Mouse (Mus musculus) limb, embryonic 10.5 days (tissue): ENCODE results near the gene Yae1d1. TPM values are rescaled to one million over a fixed set of nuclear protein-coding genes. Genes with fewer than 3 reads are reported as not detected.

Experiments used
- DNase-seq: peaks from one replicate; pipeline ENCODE4 v3.0.0-alpha.2; 2017; ENCODE audit warnings: low spot score
- H3K27ac ChIP-seq: fragments of 300-500 bp; sonication (generic); 2 replicates; pipeline ENCODE4 v1.5.1; 2016; ENCODE audit warnings: mild to moderate bottlenecking
- H3K27me3 ChIP-seq: fragments of 300-500 bp; sonication (generic); 2 replicates; pipeline ENCODE4 v1.6.1; 2016; ENCODE audit warnings: low read depth, mild to moderate bottlenecking; ENCODE audit not compliant: poor library complexity, severe bottlenecking
- H3K36me3 ChIP-seq: fragments of 300-500 bp; sonication (generic); 2 replicates; pipeline ENCODE4 v1.6.1; 2016; ENCODE audit warnings: mild to moderate bottlenecking, moderate library complexity
- H3K4me1 ChIP-seq: fragments of 300-500 bp; sonication (generic); 2 replicates; pipeline ENCODE4 v1.6.1; 2016
- H3K4me3 ChIP-seq: fragments of 300-500 bp; sonication (generic); 2 replicates; pipeline ENCODE4 v1.5.1; 2016; ENCODE audit warnings: mild to moderate bottlenecking, moderate library complexity
- H3K9me3 ChIP-seq: fragments of 300-500 bp; sonication (generic); replicated peaks from 2 replicates; pipeline ENCODE4 v1.6.1; 2016; ENCODE audit warnings: mild to moderate bottlenecking
- WGBS: fragments of 180-500 bp; shearing (Covaris S2); methylation state at CpG from one replicate; pipeline ENCODE4 v1.1.7; 2016; 5-methylcytosine and 5-hydroxymethylcytosine counted together
- polyA plus RNA-seq: library from polyadenylated mRNA; unstranded; fragments of >200 nt; fragmentation: Nextera tagmentation; extraction: Ambion mirVana; gene quantifications from 2 replicates; pipeline ENCODE4 v1.2.1, GENCODE M21; 2016

Yae1d1 gene
- polyA plus RNA-seq, result 87.6 and 89.9 TPM in 2 replicates

DNA sequence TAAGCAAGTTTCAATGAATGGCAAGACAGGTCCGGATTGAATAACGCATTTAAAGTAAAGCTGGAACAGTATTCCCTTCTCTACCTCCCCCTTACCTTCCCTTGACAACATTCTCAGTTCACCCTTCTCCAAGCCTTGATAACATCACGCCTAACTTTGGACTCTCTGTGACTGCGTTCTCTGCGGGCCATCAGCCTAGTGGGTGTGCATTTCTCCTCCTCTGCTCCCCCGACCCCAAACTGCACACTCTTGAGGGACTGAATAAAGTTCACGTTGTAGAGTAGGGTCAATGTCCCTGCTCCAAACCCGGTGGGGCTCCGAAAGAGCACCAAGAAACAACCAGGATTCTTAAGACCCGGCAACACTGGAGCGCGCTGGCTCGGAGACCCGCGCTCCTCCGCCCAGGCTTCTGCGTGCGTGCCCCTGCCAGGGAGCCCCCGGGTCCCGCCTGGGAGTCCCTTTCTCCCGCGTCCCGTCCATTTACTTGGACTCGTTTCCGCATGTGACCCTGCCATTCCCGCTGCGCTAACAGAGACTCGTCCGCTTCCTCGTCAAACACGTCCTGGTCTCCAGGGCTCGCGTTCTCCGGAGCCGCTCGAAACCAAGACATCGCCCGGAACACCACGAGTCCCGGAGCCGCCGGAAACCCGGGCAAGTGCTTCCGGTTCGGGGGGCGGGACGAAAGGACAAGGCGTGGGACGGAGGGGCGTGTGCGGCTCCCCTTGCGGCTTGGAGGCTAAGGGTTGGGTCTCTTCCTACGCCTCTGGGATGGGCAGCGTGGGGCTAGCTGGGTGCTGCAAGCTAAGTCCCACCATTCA, at the start of gene Yae1d1:
Gene Yae1d1, minus strand, starts transcription at position 653 of the 818 bp plus-strand sequence.
- peak; percentile 97 for DNase-seq
- WGBS, result under 1% methylated on average over 54 of the region's 54 CpGs

DNA sequence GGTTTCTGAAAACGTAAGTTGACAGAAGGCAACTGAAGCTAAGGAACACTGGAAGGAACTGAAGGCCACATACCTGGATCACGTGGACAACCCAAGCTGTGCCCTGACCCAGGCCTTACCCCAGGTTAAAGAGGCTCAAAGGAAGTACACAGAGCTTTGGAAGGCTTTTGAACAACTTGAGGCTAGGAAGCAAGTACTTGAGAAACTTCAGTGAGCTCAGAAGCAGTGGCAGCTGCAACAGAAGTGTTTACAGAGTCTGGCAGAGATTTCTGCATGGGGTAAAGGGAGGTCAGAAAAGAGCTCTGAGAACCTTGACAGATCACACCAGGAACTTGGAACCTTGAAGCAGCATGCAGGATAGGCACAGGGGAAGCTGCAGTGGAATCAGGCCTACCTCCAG, 45.7 kb upstream of the Yae1d1 start:
- H3K36me3 ChIP-seq, result no peaks in the 10 kb centered on the region
- H3K27me3 ChIP-seq, result no peaks in the 10 kb centered on the region
- H3K27ac ChIP-seq, result no peak overlapping the region
- 86% methylated on average over 2 of the region's 2 CpGs for WGBS
- H3K9me3 ChIP-seq, result no peaks in the 10 kb centered on the region
- DNase-seq, result no peak
- no peaks in the 10 kb centered on the region for H3K4me1 ChIP-seq
- no peak overlapping the region for H3K4me3 ChIP-seq

More for the DNA sequence above, at the start of gene Yae1d1:
- Histone ChIP-seq H3K27me3 (no peaks in the 10 kb centered on the region), H3K4me3 (peak within 1 kb of the TSS; percentile 86), H3K36me3 (peaks cover 12% of the 10 kb centered on the region), H3K9me3 (no peaks in the 10 kb centered on the region), H3K4me1 (peaks cover 7% of the 10 kb centered on the region), H3K27ac (peak within 1 kb of the TSS; percentile 88)

DNA sequence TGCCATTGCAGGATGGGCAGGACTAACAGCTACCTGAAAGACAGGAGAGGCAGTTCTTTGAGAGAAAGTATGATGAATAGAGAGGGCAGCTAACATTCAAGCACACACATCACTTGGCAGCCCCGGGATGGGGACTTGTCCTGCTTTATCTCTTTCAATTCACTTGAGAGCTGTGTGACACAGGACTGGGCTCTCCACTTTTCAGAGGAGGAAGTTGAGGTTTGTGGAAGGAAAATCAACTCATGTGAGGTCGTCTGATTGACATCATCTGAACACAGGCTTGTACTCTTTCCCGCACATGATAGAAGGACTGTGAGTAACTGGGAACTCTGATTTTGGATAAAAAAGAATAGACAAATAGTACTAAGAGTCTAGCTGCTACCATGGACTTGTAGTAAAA, 23.5 kb upstream of the Yae1d1 start:
- H3K36me3 ChIP-seq, result no peaks in the 10 kb centered on the region
- 81% methylated on average over 3 of the region's 3 CpGs for WGBS
- H3K9me3 ChIP-seq, result no peaks in the 10 kb centered on the region
- DNase-seq, result no peak
- H3K27me3 ChIP-seq, result no peaks in the 10 kb centered on the region
- no peaks in the 10 kb centered on the region for H3K4me1 ChIP-seq
- no peak overlapping the region for H3K27ac ChIP-seq
- no peak overlapping the region for H3K4me3 ChIP-seq

DNA sequence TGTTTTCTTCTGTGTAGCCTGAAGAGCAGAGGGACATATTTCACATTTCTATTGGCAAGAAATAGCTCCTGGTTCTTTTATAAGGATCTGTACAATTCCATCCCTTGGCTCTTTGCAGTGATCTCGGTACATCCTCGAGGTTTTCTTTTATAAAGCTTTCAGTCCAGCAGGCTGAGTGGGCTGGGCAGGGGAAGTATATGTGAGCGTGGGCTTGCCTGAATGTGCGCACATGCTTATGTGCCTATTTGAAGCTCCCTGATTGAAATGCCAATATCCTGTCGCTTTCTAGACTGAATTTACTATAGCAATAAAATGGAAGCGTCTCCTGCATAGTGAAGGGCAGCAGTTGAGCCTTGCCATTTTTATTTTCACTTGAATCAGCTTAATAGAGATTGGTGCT, 20.1 kb upstream of the Yae1d1 start:
- H3K36me3 ChIP-seq, result no peaks in the 10 kb centered on the region
- no peak overlapping the region for H3K4me3 ChIP-seq
- WGBS, result 83% methylated on average over 6 of the region's 6 CpGs
- H3K27ac ChIP-seq, result no peak overlapping the region
- no peaks in the 10 kb centered on the region for H3K27me3 ChIP-seq
- no peaks in the 10 kb centered on the region for H3K9me3 ChIP-seq
- H3K4me1 ChIP-seq, result no peaks in the 10 kb centered on the region
- DNase-seq, result no peak

DNA sequence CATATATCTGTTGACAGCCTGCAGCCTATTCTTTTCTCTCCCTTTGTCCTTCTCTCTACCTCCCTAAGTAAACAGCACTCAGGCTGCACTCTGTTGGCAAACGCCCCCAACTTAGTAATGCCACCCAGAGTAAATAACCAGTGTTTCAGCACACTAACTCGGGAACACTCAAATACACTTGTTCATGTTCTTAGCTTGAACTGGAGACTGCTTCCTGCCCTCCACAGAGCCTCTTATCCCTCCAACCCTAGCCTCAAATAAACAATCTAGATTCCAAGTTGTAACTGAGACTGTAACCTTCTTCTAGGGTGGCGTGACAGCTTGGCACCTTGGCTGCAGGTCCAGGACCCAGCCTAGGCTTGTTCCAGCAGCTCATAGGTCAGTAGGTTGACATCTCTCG, 17.9 kb upstream of the Yae1d1 start:
- H3K27me3 ChIP-seq, result no peaks in the 10 kb centered on the region
- DNase-seq, result no peak
- no peak overlapping the region for H3K27ac ChIP-seq
- no peaks in the 10 kb centered on the region for H3K36me3 ChIP-seq
- H3K4me3 ChIP-seq, result no peak overlapping the region
- H3K9me3 ChIP-seq, result no peaks in the 10 kb centered on the region
- WGBS, result 84% methylated on average over 4 of the region's 4 CpGs
- H3K4me1 ChIP-seq, result no peaks in the 10 kb centered on the region

- no peaks in the 10 kb centered on the region for H3K9me3 ChIP-seq
- peak overlapping the region; percentile 88 for H3K27ac ChIP-seq
- no peaks in the 10 kb centered on the region for H3K27me3 ChIP-seq
- DNase-seq, result no peak
- H3K4me1 ChIP-seq, result peaks cover 7% of the 10 kb centered on the region
- WGBS, result 41% methylated on average over 7 of the region's 7 CpGs
- peaks cover 11% of the 10 kb centered on the region for H3K36me3 ChIP-seq
- peak overlapping the region; percentile 86 for H3K4me3 ChIP-seq
Observed at GRCm38 (mm10) chr13:17993515-17993847, 332 bp upstream of the Yae1d1 start.

- no peak for DNase-seq
- no peak overlapping the region for H3K27ac ChIP-seq
- WGBS, result 90% methylated on average over 4 of the region's 4 CpGs
- H3K27me3 ChIP-seq, result no peaks in the 10 kb centered on the region
- H3K4me3 ChIP-seq, result peak overlapping the region; percentile 86
- H3K4me1 ChIP-seq, result peaks cover 7% of the 10 kb centered on the region
- peaks cover 21% of the 10 kb centered on the region for H3K36me3 ChIP-seq
- no peaks in the 10 kb centered on the region for H3K9me3 ChIP-seq
Observed at GRCm38 (mm10) chr13:17992009-17992408, 1.1 kb downstream of the Yae1d1 start.

DNA sequence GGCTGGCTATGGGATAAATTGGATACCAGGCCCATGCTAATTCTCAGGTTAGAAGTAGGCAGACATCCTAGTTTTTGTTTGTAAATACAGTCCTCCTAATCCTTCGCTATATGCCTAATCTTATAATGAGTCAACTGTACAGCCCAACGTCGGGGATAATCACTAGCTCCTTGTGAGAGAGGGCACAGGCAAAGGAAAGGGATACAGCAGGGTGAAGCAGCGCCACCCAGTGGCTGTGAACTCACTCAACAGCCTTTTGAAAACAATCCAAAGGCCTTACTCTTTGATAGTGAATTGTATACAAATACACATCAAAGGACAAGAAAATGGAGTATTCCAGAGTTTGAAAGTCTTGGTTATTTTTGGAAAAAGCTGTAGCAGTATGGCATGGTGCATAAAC, 10.0 kb downstream of the Yae1d1 start:
- Histone ChIP-seq H3K27me3 (no peaks in the 10 kb centered on the region), H3K9me3 (no peaks in the 10 kb centered on the region; the same call in 1 of the 2 replicates), H3K4me3 (no peak overlapping the region), H3K4me1 (no peaks in the 10 kb centered on the region), H3K27ac (no peak overlapping the region), H3K36me3 (peaks cover 65% of the 10 kb centered on the region)
- DNase-seq, result no peak
- WGBS, result 71% methylated on average over 4 of the region's 4 CpGs

- 93% methylated on average over 5 of the region's 5 CpGs for WGBS
- H3K36me3 ChIP-seq, result peaks cover 62% of the 10 kb centered on the region
Observed at GRCm38 (mm10) chr13:17982634-17983033, 10.5 kb downstream of the Yae1d1 start.

DNA sequence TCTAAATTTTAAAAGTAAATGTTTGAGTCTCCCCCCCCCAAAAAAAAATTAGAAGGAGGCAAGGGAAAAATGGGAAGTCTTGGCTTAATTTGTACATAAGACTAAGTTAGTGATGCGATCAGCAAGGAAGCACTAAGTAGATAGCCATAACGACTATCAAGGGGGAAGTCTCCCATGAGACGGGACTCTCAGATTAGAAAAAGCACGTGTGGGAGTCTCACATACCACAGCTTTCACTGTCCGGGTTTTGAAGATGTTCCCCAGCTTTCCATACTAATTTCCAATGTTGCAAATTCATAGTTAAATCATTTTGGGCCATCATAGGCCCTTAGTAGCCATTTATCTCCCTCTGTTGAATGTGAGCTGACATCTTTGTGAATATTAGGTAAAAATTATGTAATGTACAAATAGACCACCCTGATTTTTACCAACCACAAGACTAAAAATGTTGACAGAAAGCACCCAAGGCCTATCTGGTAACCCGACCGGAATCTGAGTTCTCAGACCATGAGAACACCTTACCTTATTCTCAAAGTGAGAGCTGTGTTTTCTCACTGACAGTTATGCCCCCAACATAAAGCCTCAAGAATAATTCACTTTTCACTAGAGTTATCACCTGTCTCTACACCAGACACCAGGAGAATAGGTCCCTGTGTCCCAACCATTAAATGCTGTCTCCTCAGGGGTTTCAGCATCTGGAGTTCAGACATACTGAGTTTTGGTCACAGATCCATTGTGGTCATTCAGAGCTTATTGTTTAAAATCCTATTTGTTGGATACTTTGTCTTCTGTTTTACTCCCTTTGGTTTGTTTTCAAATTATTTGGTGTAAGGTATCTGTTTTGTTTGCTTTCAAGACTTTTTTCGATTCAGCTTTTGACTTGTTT, 16.1 kb downstream of the Yae1d1 start:
- H3K4me3 ChIP-seq, result no peak overlapping the region
- WGBS, result 87% methylated on average over 8 of the region's 8 CpGs
- H3K36me3 ChIP-seq, result peaks cover 7% of the 10 kb centered on the region; the same call in 1 of the 2 replicates
- H3K9me3 ChIP-seq, result no peaks in the 10 kb centered on the region; the same call in 1 of the 2 replicates
- no peaks in the 10 kb centered on the region for H3K4me1 ChIP-seq
- no peak overlapping the region for H3K27ac ChIP-seq
- no peak for DNase-seq
- H3K27me3 ChIP-seq, result no peaks in the 10 kb centered on the region

More at GRCm38 (mm10) chr13:17982634-17983033, 10.5 kb downstream of the Yae1d1 start:
- no peaks in the 10 kb centered on the region; the same call in 1 of the 2 replicates for H3K9me3 ChIP-seq
- no peaks in the 10 kb centered on the region for H3K4me1 ChIP-seq
- H3K27me3 ChIP-seq, result no peaks in the 10 kb centered on the region
- H3K27ac ChIP-seq, result no peak overlapping the region
- no peak for DNase-seq
- H3K4me3 ChIP-seq, result no peak overlapping the region

- Histone ChIP-seq H3K27ac (no peak overlapping the region), H3K9me3 (no peaks in the 10 kb centered on the region; the same call in 1 of the 2 replicates), H3K27me3 (no peaks in the 10 kb centered on the region), H3K36me3 (no peaks in the 10 kb centered on the region), H3K4me3 (no peak overlapping the region), H3K4me1 (no peaks in the 10 kb centered on the region)
- no peak for DNase-seq
- 57% methylated on average over 2 of the region's 2 CpGs for WGBS
Observed at GRCm38 (mm10) chr13:17975891-17976290, 17.3 kb downstream of the Yae1d1 start.

GRCm38 (mm10) chr13:17975457-17975856, 17.7 kb downstream of the Yae1d1 start:
- no peak overlapping the region for H3K27ac ChIP-seq
- WGBS, result 92% methylated on average over 1 of the region's 1 CpGs
- H3K9me3 ChIP-seq, result no peaks in the 10 kb centered on the region; the same call in 1 of the 2 replicates
- no peaks in the 10 kb centered on the region for H3K4me1 ChIP-seq
- H3K4me3 ChIP-seq, result no peak overlapping the region
- H3K36me3 ChIP-seq, result no peaks in the 10 kb centered on the region
- no peak for DNase-seq
- H3K27me3 ChIP-seq, result no peaks in the 10 kb centered on the region

- H3K9me3 ChIP-seq, result no peaks in the 10 kb centered on the region; the same call in 1 of the 2 replicates
- no peak for DNase-seq
- H3K4me1 ChIP-seq, result no peaks in the 10 kb centered on the region
- H3K4me3 ChIP-seq, result no peak overlapping the region
- H3K27me3 ChIP-seq, result no peaks in the 10 kb centered on the region
- WGBS, result 93% methylated on average over 9 of the region's 9 CpGs
- H3K27ac ChIP-seq, result no peak overlapping the region
- H3K36me3 ChIP-seq, result no peaks in the 10 kb centered on the region
Observed at GRCm38 (mm10) chr13:17974734-17975133, 18.4 kb downstream of the Yae1d1 start.
